ENCODE assay signal across 8 mouse cellular contexts in genomic region chr1:36308966-36309475, GRCm38 (mm10). TPM values are rescaled to one million over a fixed set of nuclear protein-coding genes. Genes with fewer than 3 reads are reported as not detected.
DNase-seq lines count a peak whose midpoint lies in the region; ATAC-seq and TF ChIP-seq lines count a peak whose summit lies in the region.

No protein-coding gene starts in this region.

- no peak for ATAC-seq in heart, embryonic 15.5 days (replicated peaks; ENCODE audit: insufficient number of reproducible peaks, insufficient read depth, low FRiP score, low read depth)
- no peak for ATAC-seq in limb, embryonic 13.5 days (ENCODE audit: low FRiP score, low read depth)
- ATAC-seq in activated CD4-positive, CD25-positive, alpha-beta regulatory T cell, adult 4 months = no peak

- peak overlapping the region; percentile 69 for H3ac ChIP-seq in C2C12 (ENCODE audit: control insufficient read depth, insufficient read length, low read depth)

- H3K4me3 ChIP-seq in heart, embryonic 15.5 days = peak overlapping the region; percentile 79
- H3K4me3 ChIP-seq in C2C12 (ENCODE audit: insufficient read depth, poor library complexity, severe bottlenecking) = peak overlapping the region; percentile 42
- H3K4me3 ChIP-seq in embryonic facial prominence, embryonic 10.5 days = peak overlapping the region; percentile 65
- peak overlapping the region; percentile 61 for H3K4me3 ChIP-seq in limb, embryonic 13.5 days

- H3K79me2 ChIP-seq in C2C12 (ENCODE audit: control insufficient read depth, insufficient read depth) = peaks cover 61% of the 10 kb centered on the region

- peaks cover 34% of the 10 kb centered on the region for H3K4me1 ChIP-seq in heart, embryonic 15.5 days (replicated peaks)
- peaks cover 29% of the 10 kb centered on the region for H3K4me1 ChIP-seq in embryonic facial prominence, embryonic 10.5 days
- H3K4me1 ChIP-seq in limb, embryonic 13.5 days = peaks cover 28% of the 10 kb centered on the region

- H3K9ac ChIP-seq in heart, embryonic 15.5 days = 0 out of 2 replicates have a peak overlapping the region, but pooled peaks have one; percentile 83
- peak overlapping the region; percentile 25; the same call in 1 of the 2 replicates for H3K9ac ChIP-seq in limb, embryonic 13.5 days

- intact Hi-C loops in heart, postnatal 25 days (cut with DNase I) = no loop called here

- no peaks in the 10 kb centered on the region for H3K36me3 ChIP-seq in heart, embryonic 15.5 days
- peaks cover 7% of the 10 kb centered on the region for H3K36me3 ChIP-seq in C2C12 (ENCODE audit: control insufficient read depth, insufficient read depth)
- H3K36me3 ChIP-seq in embryonic facial prominence, embryonic 10.5 days (replicated peaks) = no peaks in the 10 kb centered on the region
- H3K36me3 ChIP-seq in limb, embryonic 13.5 days = no peaks in the 10 kb centered on the region

- H3K9me3 ChIP-seq in heart, embryonic 15.5 days (replicated peaks) = no peaks in the 10 kb centered on the region
- no peaks in the 10 kb centered on the region for H3K9me3 ChIP-seq in embryonic facial prominence, embryonic 10.5 days
- H3K9me3 ChIP-seq in limb, embryonic 13.5 days = no peaks in the 10 kb centered on the region

- peak overlapping the region; percentile 89 for H3K4me2 ChIP-seq in heart, embryonic 15.5 days
- H3K4me2 ChIP-seq in limb, embryonic 13.5 days (replicated peaks) = peak overlapping the region; percentile 92

- H3K27ac ChIP-seq in heart, embryonic 15.5 days = no peak overlapping the region
- peak overlapping the region; percentile 70 for H3K27ac ChIP-seq in embryonic facial prominence, embryonic 10.5 days (replicated peaks)
- no peak overlapping the region for H3K27ac ChIP-seq in limb, embryonic 13.5 days

- H3K79me3 ChIP-seq in C2C12 (ENCODE audit: low read depth) = peaks cover 35% of the 10 kb centered on the region

- no peaks in the 10 kb centered on the region for H3K27me3 ChIP-seq in heart, embryonic 15.5 days
- H3K27me3 ChIP-seq in C2C12 (ENCODE audit: control insufficient read depth, insufficient read depth, insufficient read length) = no peaks in the 10 kb centered on the region
- H3K27me3 ChIP-seq in embryonic facial prominence, embryonic 10.5 days (replicated peaks; ENCODE audit: low read depth, poor library complexity, severe bottlenecking) = peaks cover 37% of the 10 kb centered on the region
- H3K27me3 ChIP-seq in limb, embryonic 13.5 days = peaks cover 24% of the 10 kb centered on the region

- WGBS in heart, embryonic 15.5 days = 59% methylated on average over 9 of the region's 9 CpGs
- 52% methylated on average over 9 of the region's 9 CpGs for WGBS in embryonic facial prominence, embryonic 10.5 days
- WGBS in limb, embryonic 13.5 days = 48% methylated on average over 9 of the region's 9 CpGs

- DNase-seq in heart, postnatal 25 days (ENCODE audit: low spot score) = no peak
- no peak for DNase-seq in embryonic facial prominence, embryonic 10.5 days (ENCODE audit: low spot score)
- no peak for DNase-seq in yolk sac, embryonic 10.5 days (ENCODE audit: low spot score)
- no peak for DNase-seq in spleen, postnatal 14 days (ENCODE audit: low spot score in 2 of 2)

- no peak for TF ChIP-seq CTCF in C2C12 (IDR thresholded peaks at IDR 0.05; ENCODE audit: control insufficient read depth, insufficient read depth, insufficient read length)

TF ChIP-seq in C2C12, 6 proteins besides CTCF, POLR2A, EP300 and RAD21:
- TF ChIP-seq FOSL1 (IDR thresholded peaks at IDR 0.05; ENCODE audit: insufficient read depth, low read length, poor library complexity, severe bottlenecking) (no peak), MYOD1 (IDR thresholded peaks at IDR 0.05; ENCODE audit: control insufficient read depth, insufficient read length, low read depth) (no peak), USF1 (IDR thresholded peaks at IDR 0.05; ENCODE audit: low read depth) (no peak), CEBPB (IDR thresholded peaks at IDR 0.05; ENCODE audit: low read depth) (no peak), MYOG (IDR thresholded peaks at IDR 0.05; ENCODE audit: control insufficient read depth, extremely low read depth, insufficient read length) (no peak), MAX (IDR thresholded peaks at IDR 0.05) (no peak)

RNA-seq across cellular contexts. Expression of gene Arid5a, which starts 1.5 kb away (rescaled TPM):
- 13.1 and 19.4 TPM in 2 replicates for polyA plus RNA-seq in heart, embryonic 15.5 days (2015; fragmentation: Nextera tagmentation; extraction: Ambion mirVana)
- total RNA-seq in heart, postnatal 25 days (2021) = 10 to 100 TPM in 1 of 2 experiments, 1 to 10 TPM in 1; 7.0 to 11.1 TPM
- polyA plus RNA-seq in C2C12 (2012; fragmentation: generic; extraction: Trizol) = 25.6 TPM
- polyA plus RNA-seq in embryonic facial prominence, embryonic 10.5 days (2016; fragmentation: Nextera tagmentation; extraction: Ambion mirVana) = 3.3 and 4.5 TPM in 2 replicates
- 6.7 and 9.2 TPM in 2 replicates for polyA plus RNA-seq in limb, embryonic 13.5 days (2015; fragmentation: Nextera tagmentation; extraction: Ambion mirVana)
- polyA plus RNA-seq in activated CD4-positive, CD25-positive, alpha-beta regulatory T cell, adult 4 months (2017; shearing (Covaris generic)) = 10 to 100 TPM; 74.3 to 91.9 TPM

RNA-seq across cellular contexts. Expression of gene Neurl3, which starts 34.5 kb away (rescaled TPM):
- polyA plus RNA-seq in heart, embryonic 15.5 days (2015; fragmentation: Nextera tagmentation; extraction: Ambion mirVana) = 4.5 and 5.8 TPM in 2 replicates
- 1 to 10 TPM; 3.1 to 3.4 TPM for total RNA-seq in heart, postnatal 25 days (2021)
- polyA plus RNA-seq in C2C12 (2012; fragmentation: generic; extraction: Trizol) = 1.7 TPM
- polyA plus RNA-seq in embryonic facial prominence, embryonic 10.5 days (2016; fragmentation: Nextera tagmentation; extraction: Ambion mirVana) = 0.27 and 0.41 TPM in 2 replicates
- polyA plus RNA-seq in limb, embryonic 13.5 days (2015; fragmentation: Nextera tagmentation; extraction: Ambion mirVana) = 0.83 and 2.0 TPM in 2 replicates
- polyA plus RNA-seq in activated CD4-positive, CD25-positive, alpha-beta regulatory T cell, adult 4 months (2017; shearing (Covaris generic)) = 10 to 100 TPM; 62.2 to 87.1 TPM

RNA-seq across cellular contexts. Expression of gene Kansl3, which starts 60.0 kb away (rescaled TPM):
- polyA plus RNA-seq in heart, embryonic 15.5 days (2015; fragmentation: Nextera tagmentation; extraction: Ambion mirVana) = 39.4 and 44.2 TPM in 2 replicates
- total RNA-seq in heart, postnatal 25 days (2021) = 10 to 100 TPM; 53.2 to 60.7 TPM
- polyA plus RNA-seq in C2C12 (2012; fragmentation: generic; extraction: Trizol) = 23.6 TPM
- polyA plus RNA-seq in embryonic facial prominence, embryonic 10.5 days (2016; fragmentation: Nextera tagmentation; extraction: Ambion mirVana) = 50.9 and 52.1 TPM in 2 replicates
- polyA plus RNA-seq in limb, embryonic 13.5 days (2015; fragmentation: Nextera tagmentation; extraction: Ambion mirVana) = 48.3 and 49.5 TPM in 2 replicates
- polyA plus RNA-seq in activated CD4-positive, CD25-positive, alpha-beta regulatory T cell, adult 4 months (2017; shearing (Covaris generic)) = 10 to 100 TPM; 43.4 to 44.7 TPM
